Mouse (Mus musculus) liver, embryonic 14.5 days (tissue): ENCODE data around the gene Nup50. TPM values are rescaled to one million over a fixed set of nuclear protein-coding genes. Genes with fewer than 3 reads are reported as not detected.
"Not testable (repeated sequence)": the region's sequence is repeated elsewhere in the genome, so short reads cannot be mapped to it uniquely, and the experiment has no call there.

Source experiments
- ATAC-seq: fragments of 200-750 bp; cut with Nextera tagmentation; 2 replicates; pipeline ENCODE4 v1.8.0; 2017; ENCODE audit warnings: moderate number of reproducible peaks, mild to moderate bottlenecking, moderate library complexity; ENCODE audit not compliant: insufficient read depth
- DNase-seq, 3 experiments: peaks; one replicate each; pipeline ENCODE4 v3.0.0-alpha.2; 2012 to 2013; ENCODE audit warnings: low read depth in 3 of 3, low spot score in 3 of 3
- H3K27ac ChIP-seq: fragments of 300-500 bp; sonication (generic); 2 replicates; pipeline ENCODE4 v1.5.1; 2014; ENCODE audit warnings: moderate library complexity, mild to moderate bottlenecking, control low read depth, inconsistent platforms
- H3K27me3 ChIP-seq: fragments of 300-500 bp; sonication (generic); 2 replicates; pipeline ENCODE4 v1.6.1; 2014; ENCODE audit warnings: mild to moderate bottlenecking, low read length, moderate library complexity; ENCODE audit not compliant: control insufficient read depth, insufficient read depth
- H3K36me3 ChIP-seq: fragments of 300-500 bp; sonication (generic); replicated peaks from 2 replicates; pipeline ENCODE4 v1.6.1; 2014; ENCODE audit warnings: low read depth; ENCODE audit not compliant: control insufficient read depth, insufficient read depth
- H3K4me1 ChIP-seq, 2 experiments: fragments of 200-500 bp in 1 of 2; fragments of 300-500 bp in 1 of 2; sonication (generic) in 1 of 2; replicated peaks; 2 replicates each; pipeline ENCODE4 v1.6.1; 2012 to 2014; ENCODE audit warnings: antibody characterized with exemption in 1 of 2, inconsistent platforms in 1 of 2, low read length in 1 of 2; ENCODE audit not compliant: control insufficient read depth in 2 of 2, insufficient read depth in 2 of 2
- H3K4me2 ChIP-seq: fragments of 300-500 bp; sonication (generic); 2 replicates; pipeline ENCODE4 v1.6.1; 2014; ENCODE audit warnings: low read depth, mild to moderate bottlenecking, control low read depth, moderate library complexity
- H3K4me3 ChIP-seq, 2 experiments: fragments of 200-500 bp in 1 of 2; fragments of 300-500 bp in 1 of 2; sonication (generic) in 1 of 2; 2 replicates each; pipeline ENCODE4 v1.5.1; 2012 to 2014; ENCODE audit warnings: low read depth in 2 of 2, low read length in 2 of 2, mild to moderate bottlenecking in 2 of 2, control low read depth in 1 of 2, inconsistent platforms in 1 of 2, moderate library complexity in 1 of 2; ENCODE audit not compliant: insufficient read depth in 1 of 2
- H3K9ac ChIP-seq: fragments of 300-500 bp; sonication (generic); replicated peaks from 2 replicates; pipeline ENCODE4 v1.6.1; 2014; ENCODE audit warnings: mild to moderate bottlenecking, control low read depth, moderate library complexity
- H3K9me3 ChIP-seq: fragments of 300-500 bp; sonication (generic); 2 replicates; pipeline ENCODE4 v1.6.1; 2016; ENCODE audit warnings: low read length, mixed read lengths; ENCODE audit not compliant: control insufficient read depth
- CTCF ChIP-seq: IDR thresholded peaks from 2 replicates; pipeline ENCODE4 v1.5.1; 2016; ENCODE audit warnings: antibody characterized with exemption, low read depth, control low read depth
- EP300 ChIP-seq: IDR thresholded peaks from 2 replicates; pipeline ENCODE4 v1.6.1; 2016; ENCODE audit warnings: antibody characterized with exemption, low read depth
- WGBS: fragments of 180-500 bp; shearing (Covaris S2); extraction: QIAGEN DNeasy Blood & Tissue Kit; methylation state at CpG from one replicate; pipeline ENCODE4 v1.1.7; 2014; ENCODE audit not compliant: insufficient replicate concordance; 5-methylcytosine and 5-hydroxymethylcytosine counted together
- polyA plus RNA-seq, 2 experiments: library from polyadenylated mRNA; depleted of rRNA in 1 of 2; stranded (reverse) in 1 of 2; unstranded in 1 of 2; fragments of >200 nt; fragmentation: Nextera tagmentation in 1 of 2; extraction: Ambion mirVana in 1 of 2; gene quantifications; 2 replicates each; pipeline versions ENCODE4 v1.2.1 to v1.2.3; 2012 to 2014

Nup50 gene
- polyA plus RNA-seq, 2 experiments: 11.8 to 22.7 TPM

GRCm38 (mm10) chr15:84891658-84892057 is 31.6 kb upstream of the Nup50 start:
- Histone ChIP-seq H3K36me3 (no peaks in the 10 kb centered on the region), H3K9ac (no peak overlapping the region), H3K27ac (no peak overlapping the region), H3K4me1 (no peaks in the 10 kb centered on the region), H3K4me3 (no peak overlapping the region), H3K27me3 (no peaks in the 10 kb centered on the region; the same call in 1 of the 2 replicates), H3K9me3 (no peaks in the 10 kb centered on the region), H3K4me2 (no peak overlapping the region)
- TF ChIP-seq CTCF (peak; percentile 84), EP300 (no peak)
- WGBS: 0% methylated on average over 3 of the region's 3 CpGs
- DNase-seq (peak; percentile 28 to 33 (median 29)), ATAC-seq (no peak)

GRCm38 (mm10) chr15:84896216-84896615 is 27.0 kb upstream of the Nup50 start:
- H3K4me1 ChIP-seq, H3K4me3 ChIP-seq, H3K27ac ChIP-seq, H3K9me3 ChIP-seq, H3K4me2 ChIP-seq, DNase-seq, H3K9ac ChIP-seq, ATAC-seq, H3K27me3 ChIP-seq, H3K36me3 ChIP-seq: not testable (repeated sequence)
- 43% methylated on average over 10 of the region's 10 CpGs for WGBS

- TF ChIP-seq CTCF (no peak), EP300 (no peak)
- no peak overlapping the region for H3K27ac ChIP-seq
- H3K4me2 ChIP-seq: no peak overlapping the region
- WGBS: 20% methylated on average over 1 of the region's 1 CpGs
- ATAC-seq (no peak), DNase-seq (no peak)
- no peak overlapping the region for H3K9ac ChIP-seq
- H3K27me3 ChIP-seq: no peaks in the 10 kb centered on the region; the same call in 1 of the 2 replicates
- H3K36me3 ChIP-seq: no peaks in the 10 kb centered on the region
- H3K4me3 ChIP-seq: no peak overlapping the region
- no peaks in the 10 kb centered on the region for H3K9me3 ChIP-seq
- no peaks in the 10 kb centered on the region for H3K4me1 ChIP-seq
These were observed 26.5 kb upstream of the Nup50 start for GRCm38 (mm10) chr15:84896664-84897063.

DNA sequence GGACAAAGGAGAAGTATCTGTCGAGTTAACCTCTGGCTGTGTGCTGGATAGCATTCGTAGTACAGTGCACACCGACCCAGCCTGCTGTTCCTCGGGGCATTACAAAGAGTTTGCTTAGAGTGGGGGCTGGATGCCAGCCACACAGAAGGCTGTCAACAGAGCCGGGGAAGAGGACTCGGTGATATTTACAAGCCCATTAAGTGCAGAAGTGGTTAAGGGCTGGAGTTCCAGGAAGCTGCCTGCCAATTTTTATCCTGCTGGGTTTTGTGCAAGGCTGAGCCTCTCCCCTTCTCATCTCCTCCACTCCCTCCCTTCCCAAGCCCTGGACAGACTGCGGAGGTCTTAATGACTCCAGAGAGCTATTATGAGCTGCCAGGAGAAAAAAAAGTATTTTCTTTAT is 25.1 kb upstream of the Nup50 start:
- H3K4me1 ChIP-seq: no peaks in the 10 kb centered on the region
- H3K4me3 ChIP-seq: no peak overlapping the region
- H3K36me3 ChIP-seq: no peaks in the 10 kb centered on the region
- no peaks in the 10 kb centered on the region for H3K27me3 ChIP-seq
- no peaks in the 10 kb centered on the region for H3K9me3 ChIP-seq
- H3K4me2 ChIP-seq: no peak overlapping the region
- DNase-seq (no peak), ATAC-seq (no peak)
- 22% methylated on average over 7 of the region's 7 CpGs for WGBS
- H3K9ac ChIP-seq: no peak overlapping the region
- H3K27ac ChIP-seq: no peak overlapping the region
- no peak for TF ChIP-seq CTCF
- no peak for TF ChIP-seq EP300

- ATAC-seq: no peak
- H3K9ac ChIP-seq: no peak overlapping the region
- DNase-seq: no peak
- H3K27me3 ChIP-seq: no peaks in the 10 kb centered on the region
- no peaks in the 10 kb centered on the region for H3K9me3 ChIP-seq
- no peak overlapping the region for H3K4me2 ChIP-seq
- no peaks in the 10 kb centered on the region for H3K36me3 ChIP-seq
- WGBS: 59% methylated on average over 7 of the region's 7 CpGs
- TF ChIP-seq EP300: no peak
- no peak for TF ChIP-seq CTCF
- 0 out of 4 replicates have a peak, but pooled peaks cover 0 to 2% of the 10 kb centered on the region in 2 experiments for H3K4me1 ChIP-seq
- H3K4me3 ChIP-seq: no peak overlapping the region
- no peak overlapping the region for H3K27ac ChIP-seq
These were observed 19.3 kb upstream of the Nup50 start for GRCm38 (mm10) chr15:84903843-84904385.
